Mouse (Mus musculus) heart, postnatal 25 days (tissue): Measurements from ENCODE around the gene Casp7. TPM values are rescaled to one million over a fixed set of nuclear protein-coding genes. Genes with fewer than 3 reads are reported as not detected.
"Not testable (repeated sequence)": the region's sequence is repeated elsewhere in the genome, so short reads cannot be mapped to it uniquely, and the experiment has no call there.

ENCODE experiments used
- DNase-seq: peaks from one replicate; pipeline ENCODE4 v3.0.0; 2022; ENCODE audit warnings: low spot score
- intact Hi-C: fragments of 180-260 bp; cut with DNase I; formaldehyde crosslinking; loops from one replicate; pipeline ENCODE4 v1.15.1; 2025
- total RNA-seq, 2 experiments: library from RNA; stranded (reverse); gene quantifications; 2 replicates each; pipeline ENCODE4 v1.2.3; 2021

Casp7 gene
- total RNA-seq, 2 experiments from 2014 or later, result 12.6 to 15.6 TPM

DNA sequence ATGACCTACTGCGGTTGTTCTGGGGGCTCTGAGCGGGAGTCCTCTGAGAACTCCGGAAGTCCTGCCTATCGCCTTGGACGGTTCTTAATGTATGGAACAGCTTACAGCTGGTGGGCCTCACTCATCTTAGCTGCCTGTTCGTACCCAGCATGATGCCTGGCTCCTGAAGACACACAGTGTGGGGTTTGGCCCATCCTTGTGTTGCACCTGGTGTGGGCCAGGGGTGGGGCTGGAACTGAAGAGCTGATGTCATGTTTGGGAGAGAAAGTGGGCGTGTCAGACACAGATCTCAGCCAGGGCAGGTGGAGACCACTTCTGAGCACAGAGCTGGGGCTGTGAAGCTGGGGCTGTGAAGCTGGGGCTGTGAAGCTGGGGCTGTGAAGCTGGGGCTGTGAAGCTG is 16.6 kb upstream of the Casp7 start:
- intact Hi-C loops, result no loop called here
- DNase-seq, result no peak

DNA sequence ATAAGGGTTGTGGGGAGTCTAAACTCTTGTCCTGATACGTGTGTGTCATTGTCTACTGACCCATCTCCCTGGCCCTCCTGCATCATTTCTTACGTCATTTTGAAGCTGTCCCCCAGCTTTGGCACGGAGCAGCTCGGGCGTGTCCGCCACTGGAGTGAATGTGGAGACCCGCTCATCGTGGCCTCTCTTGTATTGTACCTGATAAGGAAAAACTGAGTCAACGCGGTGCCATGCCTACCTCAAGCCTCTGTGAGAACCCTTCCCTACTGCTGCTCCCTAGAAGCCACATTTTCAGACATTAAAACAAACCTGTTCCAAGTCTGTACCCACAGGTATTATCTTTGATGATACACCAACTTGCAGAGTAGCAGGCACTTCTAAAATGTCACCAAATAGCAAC is 15.5 kb upstream of the Casp7 start:
- DNase-seq, result no peak
- intact Hi-C loops, result no loop called here

DNA sequence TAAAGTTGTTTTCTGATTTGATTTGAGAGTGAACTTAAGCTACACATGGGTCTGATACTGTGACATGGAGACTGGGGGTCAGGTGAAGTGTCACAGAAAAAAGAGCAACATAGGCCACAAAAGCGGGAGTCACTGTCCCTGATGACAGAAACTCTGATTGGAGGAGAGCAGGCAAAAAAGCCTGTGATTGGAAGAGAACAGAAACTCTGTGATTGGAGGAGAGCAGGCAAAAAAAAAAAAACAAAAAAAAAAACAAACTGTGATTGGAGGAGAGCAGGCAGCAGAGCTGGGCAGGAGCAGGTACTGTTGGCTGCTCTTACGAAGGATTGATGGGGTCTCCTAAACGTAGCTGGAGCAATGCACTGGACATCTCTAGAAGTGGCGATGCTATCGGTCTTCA is 11.4 kb upstream of the Casp7 start:
- no peak for DNase-seq

DNA sequence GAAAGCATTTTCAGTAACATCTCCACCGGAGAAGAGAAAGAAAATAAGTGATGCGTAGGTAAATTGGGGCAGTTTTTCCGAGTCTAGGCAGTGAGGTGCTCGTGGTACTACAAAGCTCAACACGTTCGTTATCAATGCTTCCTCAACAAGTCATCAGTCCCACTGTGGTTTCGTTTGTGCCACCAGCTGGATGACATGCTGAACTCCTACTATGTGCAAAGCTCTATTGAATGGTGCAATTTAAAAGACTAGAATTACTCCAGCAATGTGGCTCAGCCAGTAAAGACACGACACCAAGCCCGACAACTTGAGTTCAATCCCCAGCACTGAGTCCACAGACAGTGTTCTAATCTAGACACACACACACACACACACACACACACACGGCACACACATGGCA is 10.8 kb upstream of the Casp7 start:
- intact Hi-C loops, result no loop called here
- DNase-seq, result no peak

More for the DNA sequence above, 11.4 kb upstream of the Casp7 start:
- intact Hi-C loops, result no loop called here

DNA sequence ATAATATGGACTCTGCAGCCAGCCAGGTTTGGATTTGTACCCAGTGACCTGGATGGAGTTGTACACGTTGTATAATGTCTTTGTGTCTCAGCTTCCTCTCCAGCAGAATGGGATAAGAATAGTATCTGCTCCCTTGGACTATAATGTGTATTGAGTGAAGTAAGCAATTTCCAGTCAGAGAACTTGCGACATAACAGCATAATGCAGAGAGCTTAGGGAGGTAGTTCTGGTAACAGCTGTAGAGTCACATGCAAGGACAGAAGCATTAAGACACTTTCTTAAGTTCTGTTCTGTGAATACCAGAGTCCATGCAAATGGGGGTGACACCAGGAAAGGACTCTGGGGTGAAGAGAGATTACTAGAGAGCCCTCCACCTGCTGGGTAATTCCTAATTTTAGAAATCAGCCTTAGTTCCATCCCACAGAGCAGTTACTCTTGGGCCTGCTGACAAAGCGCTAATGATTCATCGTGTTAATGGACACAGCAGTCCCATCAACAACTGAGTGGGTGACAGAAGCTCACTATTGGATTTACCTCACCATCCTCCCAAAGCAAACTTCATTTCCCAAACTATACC is 9.1 kb upstream of the Casp7 start:
- intact Hi-C loops, result no loop called here
- DNase-seq, result no peak

DNA sequence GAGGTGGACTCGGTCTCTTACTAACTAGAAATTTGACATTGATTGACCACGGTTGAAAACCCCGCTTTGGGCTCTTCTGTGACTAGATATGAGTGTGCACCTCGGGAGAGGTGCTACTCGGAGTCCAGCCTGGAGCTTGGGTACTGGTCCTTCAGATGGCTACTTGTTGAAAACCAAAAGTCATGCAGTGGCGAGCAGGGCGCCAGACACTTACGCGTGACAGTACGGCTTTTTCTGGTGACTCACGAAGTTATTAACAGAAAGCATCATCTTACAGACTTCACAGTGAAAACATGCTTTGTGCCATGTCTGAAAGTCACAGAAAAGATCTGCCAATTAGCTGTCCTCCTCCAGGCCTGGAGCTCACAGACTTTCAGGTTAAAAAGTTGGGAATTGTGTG is 7.8 kb upstream of the Casp7 start:
- no peak for DNase-seq
- intact Hi-C loops, result no loop called here

DNA sequence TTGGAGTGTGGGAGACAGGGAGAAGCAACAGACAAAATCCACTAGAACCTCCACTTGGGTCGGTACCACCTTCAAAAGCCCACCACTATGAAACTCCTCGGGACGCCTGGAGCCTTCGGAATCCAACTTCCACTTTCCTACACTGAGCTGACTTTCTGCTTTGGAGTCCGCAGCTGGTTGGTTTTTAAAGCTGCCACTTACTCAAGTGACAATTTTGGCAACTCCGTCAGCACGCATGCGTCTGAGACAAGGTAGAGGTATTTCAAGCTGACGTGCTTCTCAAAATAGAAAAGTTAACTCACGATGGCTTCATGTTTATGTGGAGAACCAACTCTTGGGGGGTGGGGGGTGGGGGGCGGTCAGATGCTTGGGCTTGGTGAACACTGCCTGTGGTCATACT is 7.0 kb upstream of the Casp7 start, which contains the start of gene Nrap:
Gene Nrap (minus strand): TSS at position 159 of the 400 bp plus-strand sequence.
- no peak for DNase-seq
- intact Hi-C loops, result no loop called here

DNA sequence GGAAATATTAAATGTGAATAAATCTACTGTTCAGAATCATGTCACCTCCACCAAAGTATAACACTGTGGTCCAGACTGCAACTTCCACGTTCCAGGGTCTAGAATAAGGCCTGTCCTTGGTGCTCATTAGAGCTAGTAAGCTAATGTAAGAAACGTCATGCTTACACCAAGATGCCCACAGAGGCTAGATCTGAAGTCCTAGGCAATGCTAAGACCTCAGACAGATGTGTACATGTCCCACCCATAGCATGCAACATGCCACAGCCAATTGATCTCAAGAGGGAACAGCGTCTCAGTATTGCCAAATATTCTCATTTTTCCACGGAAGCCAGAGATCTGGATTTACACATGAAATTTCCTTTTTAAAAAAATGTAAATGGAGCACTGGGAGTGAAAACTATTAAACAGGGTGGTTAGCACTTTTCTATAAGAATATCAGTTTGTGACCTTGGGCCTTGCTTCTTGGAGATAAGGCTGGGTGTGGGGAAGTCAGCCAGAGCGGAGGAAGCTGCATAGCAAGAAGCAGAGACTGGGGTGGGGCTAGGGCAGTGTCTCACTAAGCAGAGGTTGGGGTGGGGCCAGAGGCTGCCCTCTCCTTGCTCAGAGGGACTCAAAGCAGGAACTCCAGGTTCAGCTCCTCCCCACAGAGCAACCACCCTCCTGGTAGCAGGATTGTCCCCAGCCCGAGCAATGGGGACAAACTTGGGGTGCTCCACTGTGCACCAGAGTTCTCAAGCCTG is 5.5 kb upstream of the Casp7 start:
- intact Hi-C loops, result no loop called here
- no peak for DNase-seq

DNA sequence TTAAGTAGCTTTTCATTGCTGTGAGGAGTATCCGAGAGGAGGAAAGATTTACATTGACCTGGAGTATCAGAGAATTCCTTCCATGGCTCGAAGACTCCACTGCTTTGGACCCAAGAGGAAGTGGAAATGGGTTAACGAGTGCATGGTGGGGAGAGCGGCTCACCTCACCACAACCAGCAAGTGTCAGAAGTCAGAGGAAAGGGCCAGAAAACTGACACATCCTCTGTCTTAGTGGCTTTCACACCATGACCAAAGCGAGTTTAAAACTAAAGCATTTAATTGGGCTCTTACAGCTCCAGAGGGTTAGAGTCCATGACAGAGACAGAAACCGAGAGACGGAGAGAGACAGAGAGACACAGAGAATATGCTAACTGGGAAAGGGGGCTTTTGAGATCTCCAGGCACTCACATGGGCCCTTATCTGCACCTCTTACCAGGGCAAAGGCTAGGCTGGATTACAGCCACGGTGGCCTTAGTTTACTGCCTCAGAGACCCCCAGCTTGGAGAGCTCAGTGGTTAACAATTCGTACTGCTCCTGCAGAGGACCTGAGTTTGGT is 3.5 kb upstream of the Casp7 start:
- intact Hi-C loops, result no loop called here
- no peak for DNase-seq

DNA sequence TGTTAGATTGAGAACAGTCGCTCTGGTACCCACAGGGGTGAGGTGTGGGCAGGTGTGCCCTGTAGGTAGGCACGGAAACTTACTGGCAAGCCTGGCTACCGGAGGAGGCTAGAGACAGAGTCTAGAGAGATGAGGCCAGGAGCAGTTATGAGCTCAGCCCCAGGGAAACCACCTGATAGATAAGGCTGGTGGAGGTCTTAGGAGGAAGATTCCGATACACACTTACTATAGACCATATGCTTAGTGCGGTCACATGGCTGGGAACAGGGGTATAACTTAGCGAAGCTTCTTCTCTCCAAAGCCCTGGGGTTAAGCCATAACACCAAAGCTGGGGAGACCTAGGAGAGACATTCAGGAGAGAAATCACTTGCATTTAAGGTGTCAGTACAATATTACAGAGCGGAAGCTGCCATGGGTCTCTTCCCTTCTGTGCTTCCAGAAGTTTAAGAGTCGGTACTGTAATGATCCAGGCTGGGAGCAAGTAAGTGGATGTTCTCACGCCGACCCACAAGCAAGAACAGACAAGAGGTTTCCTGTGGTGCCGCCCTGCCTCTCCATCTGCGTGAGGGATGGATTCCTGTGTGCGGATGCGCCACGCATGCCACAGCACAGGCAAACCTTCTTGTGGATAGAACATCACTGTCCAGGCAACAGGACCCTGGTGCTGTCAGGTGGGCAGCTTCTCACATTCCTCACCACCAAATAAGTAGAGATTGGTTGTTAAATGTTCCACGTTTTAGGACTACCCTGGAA is 1.6 kb upstream of the Casp7 start:
- intact Hi-C loops, result loop anchor here (5.0 kb wide), 1 partner anchor 38 kb away; no protein-coding TSS in a partner anchor
- DNase-seq, result no peak

DNA sequence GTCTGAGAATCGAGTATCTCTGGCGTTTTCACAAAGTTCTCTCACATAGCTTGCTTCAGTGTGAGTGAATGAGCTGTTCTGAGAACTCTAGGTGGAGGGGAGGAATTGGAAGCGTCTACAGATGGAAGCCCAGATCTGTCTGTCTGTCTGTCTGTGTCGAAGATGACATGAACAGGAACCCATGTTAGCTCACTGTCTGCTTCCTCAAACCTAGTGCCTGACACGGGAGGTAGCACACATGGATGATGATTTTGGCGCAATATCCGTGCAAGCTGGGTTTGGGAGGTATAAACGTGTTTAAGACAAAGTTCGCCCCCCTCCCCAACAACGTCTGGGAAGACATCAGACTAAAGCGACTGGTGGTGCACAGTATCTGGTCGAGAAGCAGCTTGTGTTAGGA is 702 bp upstream of the Casp7 start:
- no peak for DNase-seq
- intact Hi-C loops, result loop anchor here (5.0 kb wide), 1 partner anchor 39 kb away; no protein-coding TSS in a partner anchor

DNA sequence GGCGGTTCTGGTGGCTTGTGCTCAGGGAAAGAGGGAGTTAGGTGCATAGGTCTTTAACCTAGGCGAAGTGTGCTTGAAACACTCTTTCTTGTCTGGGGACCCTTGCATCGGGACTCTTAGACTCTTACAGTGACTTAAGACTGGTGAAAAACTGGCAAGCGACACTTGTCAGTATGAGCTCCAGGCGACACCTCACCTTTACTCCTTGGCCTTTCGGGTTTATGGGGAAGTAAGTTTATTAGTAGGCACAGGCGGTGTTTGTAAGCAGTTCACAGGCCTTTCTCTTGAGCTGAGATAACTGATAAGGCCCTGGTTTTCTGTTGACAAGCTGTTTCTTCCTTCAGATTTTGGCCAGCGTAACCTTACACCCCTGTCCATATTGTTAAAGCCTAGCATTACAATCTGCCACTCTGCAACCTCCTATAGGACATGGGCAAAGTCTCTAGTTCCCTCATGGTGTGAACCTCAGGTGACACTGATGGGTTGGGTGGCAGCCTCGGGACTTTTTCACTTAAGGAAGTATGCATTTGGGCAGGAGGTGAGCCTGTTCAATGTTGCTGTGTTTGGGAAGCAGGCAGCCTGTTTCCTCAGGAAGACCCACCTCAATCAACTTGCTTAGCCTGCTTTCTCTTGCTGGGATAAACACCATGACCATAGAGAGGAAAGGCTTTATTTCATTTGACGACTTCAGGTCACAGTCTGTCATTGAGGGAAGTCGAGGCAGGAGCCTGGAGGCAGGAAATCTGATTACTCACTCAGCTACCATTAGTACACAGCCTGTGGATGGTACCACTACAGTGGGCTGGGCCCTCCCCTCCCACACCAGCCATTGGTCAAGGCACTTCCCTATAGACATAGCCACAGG is 966 bp downstream of the Casp7 start:
- intact Hi-C loops, result loop anchor here (5.0 kb wide), 1 partner anchor 41 kb away; no protein-coding TSS in a partner anchor
- no peak for DNase-seq

DNA sequence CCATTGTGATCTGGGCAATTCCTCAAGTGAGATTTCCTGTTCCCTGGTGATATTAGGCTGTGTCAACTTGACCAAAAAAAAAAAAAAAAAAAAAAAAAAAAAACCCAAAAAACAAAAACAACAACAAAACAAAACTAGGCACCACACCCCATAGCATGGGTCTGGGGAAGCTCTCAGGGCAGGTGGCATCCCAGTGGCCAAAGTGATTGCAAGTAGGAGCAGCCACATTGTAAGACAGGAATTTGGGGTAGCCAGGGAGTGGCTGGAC is 1.5 kb downstream of the Casp7 start:
- intact Hi-C loops, result loop anchor here (5.0 kb wide), 1 partner anchor 41 kb away; no protein-coding TSS in a partner anchor
- DNase-seq, result no peak

DNA sequence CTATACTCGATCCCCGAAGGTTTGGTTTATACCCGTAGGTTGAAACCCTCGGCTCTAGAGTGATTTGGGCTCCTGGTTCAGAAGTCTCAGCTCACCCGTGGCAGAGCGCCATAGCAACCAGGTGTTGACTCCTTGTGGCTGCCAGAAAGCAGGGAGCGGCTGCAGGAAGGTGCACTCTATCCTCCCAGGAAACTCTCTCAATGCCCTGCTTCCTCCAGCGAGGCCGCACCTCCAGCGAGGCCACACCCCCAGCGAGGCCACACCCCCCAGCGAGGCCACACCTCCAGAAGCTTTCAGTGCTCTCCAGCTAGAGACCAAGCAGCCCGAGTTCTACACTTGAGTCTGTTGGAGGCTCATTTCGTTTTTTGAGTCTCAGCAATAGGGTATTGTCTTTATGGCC is 3.3 kb downstream of the Casp7 start:
- intact Hi-C loops, result no loop called here
- peak; percentile 65 for DNase-seq

DNA sequence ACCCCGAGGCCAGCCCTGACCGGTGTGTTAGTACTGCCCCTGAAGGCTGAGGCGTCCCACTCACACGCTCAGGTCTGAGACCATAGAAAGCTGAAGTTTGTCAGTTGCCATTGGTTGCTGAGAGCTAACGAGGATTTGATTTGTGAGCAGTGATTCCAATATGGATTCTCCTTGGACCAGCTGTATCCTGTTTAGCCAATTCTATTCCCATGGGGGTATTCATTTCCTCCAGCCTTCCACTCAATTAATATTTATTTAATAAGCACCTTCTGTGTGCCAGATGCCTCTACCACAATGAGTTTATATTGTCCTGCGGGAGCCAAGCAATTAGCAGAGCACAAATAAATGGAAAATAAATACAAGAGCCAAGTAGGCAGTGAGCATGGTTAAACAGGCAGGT is 4.9 kb downstream of the Casp7 start:
- no peak for DNase-seq

DNA sequence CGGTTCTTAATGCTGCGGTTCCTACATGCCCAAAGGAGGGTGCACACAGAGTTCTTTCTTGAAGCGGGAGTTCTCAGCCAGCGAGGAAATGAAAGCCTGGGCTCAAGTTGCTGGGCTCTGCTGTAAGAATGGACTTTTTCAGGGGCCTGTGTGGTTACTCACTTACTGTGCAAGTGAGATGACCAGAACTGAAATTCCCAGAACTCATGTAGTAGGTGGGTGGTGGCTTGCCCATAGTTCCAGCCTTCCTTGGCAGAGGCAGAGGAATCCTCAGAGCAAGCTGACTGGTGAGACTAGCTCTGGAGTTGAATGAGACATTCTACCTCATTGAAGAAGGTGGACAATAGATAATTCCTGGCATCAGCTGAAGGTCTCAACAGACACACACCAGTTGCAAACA is 8.9 kb downstream of the Casp7 start:
- DNase-seq, result no peak
- intact Hi-C loops, result no loop called here

More for the DNA sequence above, 4.9 kb downstream of the Casp7 start:
- intact Hi-C loops, result no loop called here

DNA sequence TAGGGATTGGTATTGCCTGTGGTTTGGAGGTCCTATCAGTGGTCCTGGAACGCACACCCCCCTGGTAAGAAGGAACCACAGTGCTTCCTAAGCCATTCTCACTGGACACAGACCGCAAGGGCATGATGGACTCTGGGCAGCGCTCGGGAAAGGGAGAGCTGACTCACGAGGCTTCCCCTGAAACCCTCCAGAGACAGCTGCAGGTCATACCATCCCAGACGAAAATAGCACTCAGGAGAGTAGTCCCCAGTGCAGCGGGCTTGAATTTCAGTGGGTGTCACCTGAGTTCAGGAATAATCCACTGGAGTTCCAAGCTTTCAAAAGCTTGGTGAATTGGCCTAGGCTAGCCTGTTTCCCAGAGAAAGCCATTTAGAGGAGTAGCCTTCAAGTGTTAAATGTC is 9.7 kb downstream of the Casp7 start:
- DNase-seq, result no peak
- intact Hi-C loops, result no loop called here

DNA sequence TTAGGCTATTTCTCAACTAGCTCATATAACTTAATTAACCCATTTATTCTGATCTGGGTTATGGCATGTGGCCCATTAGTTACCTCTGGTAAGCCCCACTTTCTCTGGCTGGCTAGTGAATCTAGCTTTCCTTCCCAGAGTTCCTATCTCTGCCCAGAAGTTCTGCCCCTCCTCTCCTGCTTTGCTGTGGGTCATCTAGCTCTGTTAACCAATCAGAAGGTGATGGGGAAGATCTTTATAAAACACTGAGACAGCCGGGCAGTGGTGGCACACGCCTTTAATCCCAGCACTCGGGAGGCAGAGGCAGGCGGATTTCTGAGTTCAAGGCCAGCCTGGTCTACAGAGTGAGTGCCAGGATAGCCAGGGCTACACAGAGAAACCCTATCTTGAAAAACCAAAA is 13.0 kb downstream of the Casp7 start:
- intact Hi-C loops, DNase-seq: not testable (repeated sequence)

DNA sequence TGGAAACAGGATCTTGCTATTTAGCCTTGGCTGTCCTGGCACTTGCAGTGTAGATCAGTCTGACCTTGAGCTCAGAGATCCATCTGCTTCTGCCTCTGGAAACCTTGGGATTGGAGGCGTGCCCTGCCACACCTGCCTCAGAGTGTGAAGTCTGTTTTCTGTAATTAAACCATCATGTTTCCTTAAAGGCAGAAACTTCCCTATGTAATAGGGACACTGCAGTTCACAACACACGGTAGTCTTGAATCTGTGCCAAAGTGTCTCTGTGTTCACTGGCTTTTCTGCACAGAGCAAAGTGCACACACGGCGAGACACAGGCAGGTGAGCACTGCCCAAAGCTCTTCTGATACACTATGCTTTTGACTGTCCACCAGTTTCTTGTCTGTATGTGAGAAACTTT is 21.5 kb downstream of the Casp7 start:
- intact Hi-C loops, result no loop called here
- no peak for DNase-seq

DNA sequence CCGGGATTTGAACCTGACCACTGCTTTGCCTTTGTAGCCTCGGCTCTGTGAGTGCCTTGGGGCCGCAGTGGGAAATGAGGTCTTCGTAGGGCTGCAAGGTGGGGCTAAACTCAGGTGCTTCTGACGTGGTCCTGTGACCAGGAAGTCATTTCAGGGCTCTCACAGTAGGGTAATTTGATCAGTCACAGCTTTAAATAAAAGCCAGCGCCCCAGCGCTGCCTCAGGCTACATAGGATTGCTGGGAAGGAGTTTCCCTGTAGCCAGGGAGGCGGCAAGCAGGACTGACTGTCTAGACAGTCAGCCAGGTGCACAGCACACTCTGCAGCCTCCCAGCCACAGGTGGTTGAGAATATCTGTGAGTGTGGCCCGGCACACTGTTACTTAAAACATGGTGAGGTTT is 22.5 kb downstream of the Casp7 start:
- no peak for DNase-seq
- intact Hi-C loops, result no loop called here
